Mouse (Mus musculus): ENCODE data around the gene Hinfp. TPM values are rescaled to one million over a fixed set of nuclear protein-coding genes. Genes with fewer than 3 reads are reported as not detected.

Gene Hinfp
- polyA plus RNA-seq, 1 experiment = 21.6 TPM

- WGBS = 65% methylated on average over 5 of the region's 5 CpGs
- Histone ChIP-seq H3K4me3 (replicated peaks; ENCODE audit: control insufficient read depth, low read depth, low read length) (no peak overlapping the region), H3K4me1 (ENCODE audit: control insufficient read depth, insufficient read depth, low read length) (peaks cover 11% of the 10 kb centered on the region), H3K27ac (ENCODE audit: control insufficient read depth, insufficient read depth, low read depth, low read length, poor library complexity) (no peak overlapping the region)
- TF ChIP-seq CTCF (IDR thresholded peaks at IDR 0.05; ENCODE audit: control insufficient read depth, insufficient read depth, low read length) = no peak
- no peak for TF ChIP-seq POLR2A (IDR thresholded peaks at IDR 0.05; ENCODE audit: borderline replicate concordance, control insufficient read depth, low read depth, low read length)
Observed at GRCm38 (mm10) chr9:44254508-44255135, 50.8 kb downstream of the Hinfp start.

- Histone ChIP-seq H3K4me3 (replicated peaks; ENCODE audit: control insufficient read depth, low read depth, low read length) (no peak overlapping the region), H3K4me1 (ENCODE audit: control insufficient read depth, insufficient read depth, low read length) (peaks cover 10% of the 10 kb centered on the region), H3K27ac (ENCODE audit: control insufficient read depth, insufficient read depth, low read depth, low read length, poor library complexity) (no peak overlapping the region)
- WGBS = 89% methylated on average over 6 of the region's 6 CpGs
- TF ChIP-seq POLR2A (IDR thresholded peaks at IDR 0.05; ENCODE audit: borderline replicate concordance, control insufficient read depth, low read depth, low read length) = no peak
- TF ChIP-seq CTCF (IDR thresholded peaks at IDR 0.05; ENCODE audit: control insufficient read depth, insufficient read depth, low read length) = no peak
Observed at GRCm38 (mm10) chr9:44253441-44253840, 52.0 kb downstream of the Hinfp start.

- Histone ChIP-seq H3K4me3 (replicated peaks; ENCODE audit: control insufficient read depth, low read depth, low read length) (no peak within 1 kb of the TSS), H3K4me1 (ENCODE audit: control insufficient read depth, insufficient read depth, low read length) (peaks cover 6% of the 10 kb centered on the region), H3K27ac (ENCODE audit: control insufficient read depth, insufficient read depth, low read depth, low read length, poor library complexity) (no peak within 1 kb of the TSS)
- no peak for TF ChIP-seq POLR2A (IDR thresholded peaks at IDR 0.05; ENCODE audit: borderline replicate concordance, control insufficient read depth, low read depth, low read length)
- no peak for TF ChIP-seq CTCF (IDR thresholded peaks at IDR 0.05; ENCODE audit: control insufficient read depth, insufficient read depth, low read length)
- 81% methylated on average over 10 of the region's 10 CpGs for WGBS
Observed at GRCm38 (mm10) chr9:44251314-44251713, 54.2 kb downstream of the Hinfp start, which contains the start of gene Pdzd3. Gene Pdzd3, minus strand, starts transcription at chr9:44251471.

- TF ChIP-seq POLR2A (IDR thresholded peaks at IDR 0.05; ENCODE audit: borderline replicate concordance, control insufficient read depth, low read depth, low read length) (no peak), CTCF (IDR thresholded peaks at IDR 0.05; ENCODE audit: control insufficient read depth, insufficient read depth, low read length) (no peak)
- Histone ChIP-seq H3K27ac (ENCODE audit: control insufficient read depth, insufficient read depth, low read depth, low read length, poor library complexity) (no peak overlapping the region), H3K4me1 (ENCODE audit: control insufficient read depth, insufficient read depth, low read length) (peaks cover 1% of the 10 kb centered on the region), H3K4me3 (replicated peaks; ENCODE audit: control insufficient read depth, low read depth, low read length) (no peak overlapping the region)
- 48% methylated on average over 4 of the region's 4 CpGs for WGBS
Observed at GRCm38 (mm10) chr9:44250445-44250844, 55.0 kb downstream of the Hinfp start.

DNA sequence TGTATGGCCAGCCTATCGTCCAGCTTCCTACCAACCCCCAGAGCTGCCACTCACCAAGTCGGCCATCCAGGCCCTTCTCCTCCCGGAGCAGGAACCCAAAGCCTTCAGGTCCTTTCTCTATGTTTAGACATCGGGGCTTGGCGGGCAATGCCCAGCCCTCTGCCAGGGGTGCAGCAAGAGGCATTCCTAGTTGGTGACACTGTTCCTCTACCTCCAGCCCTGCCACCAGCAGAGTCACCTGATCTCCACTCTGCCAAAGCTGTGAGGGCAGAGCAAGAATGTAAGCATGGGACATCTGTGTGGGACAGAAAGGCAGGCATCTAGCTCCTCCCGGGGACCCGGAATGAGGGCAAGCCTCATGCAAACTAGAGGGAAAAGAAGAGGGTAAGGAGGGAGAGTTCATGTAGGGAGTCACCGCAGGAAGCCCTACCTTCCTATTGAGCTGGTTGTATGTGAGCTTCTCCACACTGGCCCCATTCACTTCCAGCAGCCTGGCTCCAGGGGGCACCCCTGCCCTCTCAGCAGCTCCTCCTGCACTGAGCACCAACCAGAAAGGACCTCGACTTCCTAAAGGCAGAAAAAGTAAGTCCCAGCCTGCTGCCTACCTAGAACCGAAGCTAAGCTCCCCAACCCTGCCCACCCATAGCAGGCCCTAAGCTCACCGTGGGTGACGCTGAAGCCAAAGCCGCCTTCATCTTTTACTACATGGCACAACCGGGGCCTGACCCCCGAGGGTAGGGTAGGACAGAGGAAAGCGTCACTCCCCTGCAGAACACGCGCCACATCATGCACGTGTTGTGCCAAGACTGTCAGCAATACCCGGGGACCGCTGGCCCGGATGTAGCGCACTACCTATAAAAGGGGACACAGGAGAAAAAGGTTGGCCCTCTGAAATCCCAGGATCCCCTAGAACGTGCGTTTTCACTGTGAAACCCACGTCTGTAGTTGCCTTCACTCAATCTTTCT, 56.0 kb downstream of the Hinfp start:
- H3K4me3 ChIP-seq (replicated peaks; ENCODE audit: control insufficient read depth, low read depth, low read length) = no peak overlapping the region
- H3K4me1 ChIP-seq (ENCODE audit: control insufficient read depth, insufficient read depth, low read length) = no peaks in the 10 kb centered on the region; the same call in 1 of the 2 replicates
- 39% methylated on average over 26 of the region's 26 CpGs for WGBS

GRCm38 (mm10) chr9:44247907-44248306, 57.6 kb downstream of the Hinfp start:
- TF ChIP-seq POLR2A (IDR thresholded peaks at IDR 0.05; ENCODE audit: borderline replicate concordance, control insufficient read depth, low read depth, low read length) = no peak
- TF ChIP-seq CTCF (IDR thresholded peaks at IDR 0.05; ENCODE audit: control insufficient read depth, insufficient read depth, low read length) = no peak
- WGBS = 59% methylated on average over 6 of the region's 6 CpGs
- Histone ChIP-seq H3K4me3 (replicated peaks; ENCODE audit: control insufficient read depth, low read depth, low read length) (no peak overlapping the region), H3K4me1 (ENCODE audit: control insufficient read depth, insufficient read depth, low read length) (no peaks in the 10 kb centered on the region; the same call in 1 of the 2 replicates), H3K27ac (ENCODE audit: control insufficient read depth, insufficient read depth, low read depth, low read length, poor library complexity) (no peak overlapping the region)

More for the DNA sequence above, 56.0 kb downstream of the Hinfp start:
- TF ChIP-seq POLR2A (IDR thresholded peaks at IDR 0.05; ENCODE audit: borderline replicate concordance, control insufficient read depth, low read depth, low read length) = no peak
- TF ChIP-seq CTCF (IDR thresholded peaks at IDR 0.05; ENCODE audit: control insufficient read depth, insufficient read depth, low read length) = peak; percentile 88
- H3K27ac ChIP-seq (ENCODE audit: control insufficient read depth, insufficient read depth, low read depth, low read length, poor library complexity) = no peak overlapping the region

GRCm38 (mm10) chr9:44243621-44244020, 61.9 kb downstream of the Hinfp start:
- 83% methylated on average over 2 of the region's 2 CpGs for WGBS
- Histone ChIP-seq H3K4me3 (replicated peaks; ENCODE audit: control insufficient read depth, low read depth, low read length) (no peak overlapping the region), H3K4me1 (ENCODE audit: control insufficient read depth, insufficient read depth, low read length) (no peaks in the 10 kb centered on the region; the same call in 1 of the 2 replicates), H3K27ac (ENCODE audit: control insufficient read depth, insufficient read depth, low read depth, low read length, poor library complexity) (no peak overlapping the region)
- no peak for TF ChIP-seq POLR2A (IDR thresholded peaks at IDR 0.05; ENCODE audit: borderline replicate concordance, control insufficient read depth, low read depth, low read length)
- TF ChIP-seq CTCF (IDR thresholded peaks at IDR 0.05; ENCODE audit: control insufficient read depth, insufficient read depth, low read length) = no peak

Other genes with a start within 250 kb of the Hinfp start
- gene Usp2, start 238.7 kb downstream of the Hinfp start, polyA plus RNA-seq (2011; ENCODE audit: insufficient read depth, insufficient read length, low replicate concordance, missing spikeins) = 1.2 and 2.6 TPM in 2 replicates
- gene Mfrp, start 203.9 kb downstream of the Hinfp start, polyA plus RNA-seq (2011; ENCODE audit: insufficient read depth, insufficient read length, low replicate concordance, missing spikeins) = 0.95 TPM in 1 of 2 replicates, not detected in the other
- 3.3 TPM in 1 of 2 replicates, not detected in the other for gene C1qtnf5, start 198.4 kb downstream of the Hinfp start, polyA plus RNA-seq (2011; ENCODE audit: insufficient read depth, insufficient read length, low replicate concordance, missing spikeins)
- not detected in 2 replicates for gene Gm49380, start 192.2 kb downstream of the Hinfp start, polyA plus RNA-seq (2011; ENCODE audit: insufficient read depth, insufficient read length, low replicate concordance, missing spikeins)
- gene Rnf26, start 192.2 kb downstream of the Hinfp start, polyA plus RNA-seq (2011; ENCODE audit: insufficient read depth, insufficient read length, low replicate concordance, missing spikeins) = 11.2 and 28.8 TPM in 2 replicates
- gene Mcam, start 171.2 kb downstream of the Hinfp start, polyA plus RNA-seq (2011; ENCODE audit: insufficient read depth, insufficient read length, low replicate concordance, missing spikeins) = 3.5 and 6.3 TPM in 2 replicates
- 24.3 and 50.5 TPM in 2 replicates for gene Cbl, start 71.6 kb downstream of the Hinfp start, polyA plus RNA-seq (2011; ENCODE audit: insufficient read depth, insufficient read length, low replicate concordance, missing spikeins)
- gene Ccdc153, start 65.0 kb downstream of the Hinfp start, polyA plus RNA-seq (2011; ENCODE audit: insufficient read depth, insufficient read length, low replicate concordance, missing spikeins) = 1.4 TPM in 1 of 2 replicates, not detected in the other
- gene Pdzd3, start 54.2 kb downstream of the Hinfp start, polyA plus RNA-seq (2011; ENCODE audit: insufficient read depth, insufficient read length, low replicate concordance, missing spikeins) = 2.7 and 7.3 TPM in 2 replicates
- gene Nlrx1, start 37.1 kb downstream of the Hinfp start, polyA plus RNA-seq (2011; ENCODE audit: insufficient read depth, insufficient read length, low replicate concordance, missing spikeins) = 11.6 and 25.0 TPM in 2 replicates
- gene Abcg4, start 17.1 kb downstream of the Hinfp start, polyA plus RNA-seq (2011; ENCODE audit: insufficient read depth, insufficient read length, low replicate concordance, missing spikeins) = 45.0 and 74.1 TPM in 2 replicates
- gene C2cd2l, start 14.6 kb upstream of the Hinfp start, polyA plus RNA-seq (2011; ENCODE audit: insufficient read depth, insufficient read length, low replicate concordance, missing spikeins) = 14.6 and 17.5 TPM in 2 replicates
- 11.2 and 30.7 TPM in 2 replicates for gene Dpagt1, start 20.3 kb upstream of the Hinfp start, polyA plus RNA-seq (2011; ENCODE audit: insufficient read depth, insufficient read length, low replicate concordance, missing spikeins)
- 184 and 201 TPM in 2 replicates for gene H2afx, start 29.0 kb upstream of the Hinfp start, polyA plus RNA-seq (2011; ENCODE audit: insufficient read depth, insufficient read length, low replicate concordance, missing spikeins)
- 824 and 950 TPM in 2 replicates for gene Hmbs, start 38.6 kb upstream of the Hinfp start, polyA plus RNA-seq (2011; ENCODE audit: insufficient read depth, insufficient read length, low replicate concordance, missing spikeins)
- gene Vps11, start 56.0 kb upstream of the Hinfp start, polyA plus RNA-seq (2011; ENCODE audit: insufficient read depth, insufficient read length, low replicate concordance, missing spikeins) = 17.2 and 29.6 TPM in 2 replicates
- gene Hyou1, start 73.8 kb upstream of the Hinfp start, polyA plus RNA-seq (2011; ENCODE audit: insufficient read depth, insufficient read length, low replicate concordance, missing spikeins) = 13.5 and 34.2 TPM in 2 replicates
- gene Slc37a4, start 91.2 kb upstream of the Hinfp start, polyA plus RNA-seq (2011; ENCODE audit: insufficient read depth, insufficient read length, low replicate concordance, missing spikeins) = 9.8 and 16.9 TPM in 2 replicates
- gene Rps25, start 101.5 kb upstream of the Hinfp start, polyA plus RNA-seq (2011; ENCODE audit: insufficient read depth, insufficient read length, low replicate concordance, missing spikeins) = 1,039 and 1,790 TPM in 2 replicates
- gene Trappc4, start 101.9 kb upstream of the Hinfp start, polyA plus RNA-seq (2011; ENCODE audit: insufficient read depth, insufficient read length, low replicate concordance, missing spikeins) = 36.9 and 50.1 TPM in 2 replicates
- 22.1 and 68.9 TPM in 2 replicates for gene Ccdc84, start 112.9 kb upstream of the Hinfp start, polyA plus RNA-seq (2011; ENCODE audit: insufficient read depth, insufficient read length, low replicate concordance, missing spikeins)
- gene Foxr1, start 135.5 kb upstream of the Hinfp start, polyA plus RNA-seq (2011; ENCODE audit: insufficient read depth, insufficient read length, low replicate concordance, missing spikeins) = not detected in 2 replicates
- gene Upk2, start 149.3 kb upstream of the Hinfp start, polyA plus RNA-seq (2011; ENCODE audit: insufficient read depth, insufficient read length, low replicate concordance, missing spikeins) = not detected in 2 replicates
- 9.0 and 15.6 TPM in 2 replicates for gene Bcl9l, start 177.2 kb upstream of the Hinfp start, polyA plus RNA-seq (2011; ENCODE audit: insufficient read depth, insufficient read length, low replicate concordance, missing spikeins)

Data from bone marrow, adult 2 months (tissue).